Mouse (Mus musculus): ENCODE data around the gene Mllt11. TPM values are rescaled to one million over a fixed set of nuclear protein-coding genes. Genes with fewer than 3 reads are reported as not detected.
A peak's percentile ranks its signal among the peaks of the same experiment; 100 is the strongest.

Mllt11 gene
- polyA plus RNA-seq, 1 experiment from 2014 or later, result 11.8 TPM

DNA sequence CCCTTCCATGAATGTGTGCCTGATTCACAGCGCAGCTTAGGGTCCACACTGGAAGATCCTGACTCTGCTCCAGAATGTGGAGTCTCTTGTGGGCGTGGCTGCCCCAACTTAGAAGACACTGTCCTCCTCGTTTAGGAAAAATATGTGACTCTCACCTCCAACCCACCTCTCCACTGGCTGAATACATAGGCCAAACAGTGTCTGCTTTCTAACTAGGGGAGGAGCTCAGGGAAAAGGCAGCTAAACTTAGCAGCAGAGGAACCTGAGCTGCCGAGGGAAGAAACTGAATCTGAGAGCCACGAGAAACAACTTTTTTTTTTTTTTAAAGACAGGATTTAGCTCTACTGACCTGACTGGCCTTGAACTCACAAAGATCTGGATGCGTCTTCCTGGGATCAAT lies 43.2 kb upstream of the Mllt11 start:
- WGBS, result 61% methylated on average over 6 of the region's 6 CpGs
- Histone ChIP-seq H3K4me2 (replicated peaks; ENCODE audit: low read depth) (no peak overlapping the region), H3K27ac (replicated peaks) (no peak overlapping the region; the same call in 1 of the 2 replicates), H3K9me3 (ENCODE audit: control insufficient read depth, low read length) (no peaks in the 10 kb centered on the region), H3K27me3 (ENCODE audit: control insufficient read depth, insufficient read depth, low read length) (no peaks in the 10 kb centered on the region), H3K4me1 (replicated peaks; ENCODE audit: control insufficient read depth, insufficient read depth) (peaks cover 6% of the 10 kb centered on the region; the same call in 1 of the 2 replicates), H3K9ac (ENCODE audit: low read length) (no peak overlapping the region), H3K4me3 (ENCODE audit: low read depth, low read length) (no peak overlapping the region), H3K36me3 (ENCODE audit: control insufficient read depth, insufficient read depth, low read length) (no peaks in the 10 kb centered on the region)
- ATAC-seq (ENCODE audit: low FRiP score, low TSS enrichment), result no peak
- TF ChIP-seq CTCF (IDR thresholded peaks at IDR 0.05; ENCODE audit: low read depth) (no peak), EP300 (optimal IDR thresholded peaks at IDR 0.05) (no peak)
- no peak for DNase-seq (ENCODE audit: low spot score)

GRCm38 (mm10) chr3:95274453-95274852 lies 42.5 kb upstream of the Mllt11 start:
- Histone ChIP-seq H3K4me1 (replicated peaks; ENCODE audit: control insufficient read depth, insufficient read depth) (peaks cover 6% of the 10 kb centered on the region; the same call in 1 of the 2 replicates), H3K9ac (ENCODE audit: low read length) (no peak overlapping the region), H3K9me3 (ENCODE audit: control insufficient read depth, low read length) (no peaks in the 10 kb centered on the region), H3K36me3 (ENCODE audit: control insufficient read depth, insufficient read depth, low read length) (no peaks in the 10 kb centered on the region), H3K27me3 (ENCODE audit: control insufficient read depth, insufficient read depth, low read length) (no peaks in the 10 kb centered on the region), H3K4me3 (ENCODE audit: low read depth, low read length) (no peak overlapping the region), H3K27ac (replicated peaks) (no peak overlapping the region), H3K4me2 (replicated peaks; ENCODE audit: low read depth) (no peak overlapping the region)
- TF ChIP-seq CTCF (IDR thresholded peaks at IDR 0.05; ENCODE audit: low read depth) (peak; percentile 30; the same call in 1 of the 2 replicates), EP300 (optimal IDR thresholded peaks at IDR 0.05) (no peak)
- DNase-seq (ENCODE audit: low spot score) (no peak), ATAC-seq (ENCODE audit: low FRiP score, low TSS enrichment) (no peak)
- WGBS, result 94% methylated on average over 4 of the region's 4 CpGs

DNA sequence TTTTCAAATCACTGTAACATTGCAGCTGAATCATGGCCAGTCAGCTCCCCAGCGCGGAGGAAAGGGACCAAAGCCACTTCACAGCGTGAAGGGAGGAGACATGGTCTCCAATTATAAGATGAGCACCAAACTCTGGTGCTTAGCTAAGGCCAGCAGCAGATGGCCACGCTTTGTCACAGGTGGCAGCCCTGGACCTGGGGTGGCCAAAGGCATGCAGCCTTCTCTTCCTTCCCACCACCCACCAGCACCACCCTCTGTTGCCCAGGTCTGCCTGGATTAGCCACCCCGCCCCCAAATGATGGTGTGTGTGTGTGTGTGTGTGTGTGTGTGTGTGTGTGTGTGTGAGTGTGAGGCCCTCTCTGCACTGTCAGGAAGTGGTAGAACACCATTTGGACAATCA lies 41.5 kb upstream of the Mllt11 start:
- WGBS, result 90% methylated on average over 5 of the region's 5 CpGs
- Histone ChIP-seq H3K27ac (replicated peaks) (no peak overlapping the region), H3K4me1 (replicated peaks; ENCODE audit: control insufficient read depth, insufficient read depth) (peaks cover 6% of the 10 kb centered on the region; the same call in 1 of the 2 replicates), H3K9me3 (ENCODE audit: control insufficient read depth, low read length) (no peaks in the 10 kb centered on the region), H3K9ac (ENCODE audit: low read length) (no peak overlapping the region), H3K27me3 (ENCODE audit: control insufficient read depth, insufficient read depth, low read length) (no peaks in the 10 kb centered on the region), H3K4me3 (ENCODE audit: low read depth, low read length) (no peak overlapping the region), H3K4me2 (replicated peaks; ENCODE audit: low read depth) (no peak overlapping the region), H3K36me3 (ENCODE audit: control insufficient read depth, insufficient read depth, low read length) (no peaks in the 10 kb centered on the region)
- no peak for ATAC-seq (ENCODE audit: low FRiP score, low TSS enrichment)
- TF ChIP-seq EP300 (optimal IDR thresholded peaks at IDR 0.05) (no peak), CTCF (IDR thresholded peaks at IDR 0.05; ENCODE audit: low read depth) (no peak)
- DNase-seq (ENCODE audit: low spot score), result no peak

DNA sequence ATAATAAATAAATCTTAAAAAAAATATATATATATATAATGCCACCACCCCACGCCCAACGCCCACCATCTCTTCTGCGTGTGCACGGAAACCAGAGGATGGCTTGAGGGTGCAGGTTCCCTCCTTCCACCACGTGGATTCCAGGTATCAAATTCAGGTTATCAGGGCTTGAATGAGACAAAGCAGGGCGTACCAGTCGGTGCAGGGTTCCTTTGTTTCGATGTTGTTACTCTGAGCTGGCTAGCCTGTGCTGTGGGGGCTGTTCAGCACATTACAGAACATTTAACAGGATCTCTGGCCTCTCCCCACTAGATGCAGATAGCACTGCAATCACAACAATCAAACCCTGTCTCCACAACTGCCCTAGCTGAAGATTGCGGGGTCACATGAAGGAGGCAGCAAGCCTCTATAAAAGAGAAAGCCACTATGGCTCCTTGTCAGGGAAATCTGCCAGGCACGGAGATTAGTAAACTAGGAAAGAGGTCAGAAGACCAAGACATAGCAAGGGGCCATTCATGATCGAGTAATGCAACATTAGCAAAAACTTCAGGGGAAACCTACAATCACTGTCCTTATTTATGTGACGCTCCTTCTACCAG lies 38.9 kb upstream of the Mllt11 start:
- WGBS, result 68% methylated on average over 12 of the region's 12 CpGs
- H3K4me1 ChIP-seq (replicated peaks; ENCODE audit: control insufficient read depth, insufficient read depth), result no peaks in the 10 kb centered on the region
- H3K4me2 ChIP-seq (replicated peaks; ENCODE audit: low read depth), result no peak overlapping the region
- H3K27ac ChIP-seq (replicated peaks), result peak overlapping the region; percentile 73
- ATAC-seq (ENCODE audit: low FRiP score, low TSS enrichment) (peak; percentile 77), DNase-seq (ENCODE audit: low spot score) (peak; percentile 71)
- TF ChIP-seq EP300 (optimal IDR thresholded peaks at IDR 0.05) (no peak), CTCF (IDR thresholded peaks at IDR 0.05; ENCODE audit: low read depth) (no peak)
- H3K9me3 ChIP-seq (ENCODE audit: control insufficient read depth, low read length), result no peaks in the 10 kb centered on the region
- no peak overlapping the region for H3K4me3 ChIP-seq (ENCODE audit: low read depth, low read length)
- no peaks in the 10 kb centered on the region; the same call in 1 of the 2 replicates for H3K36me3 ChIP-seq (ENCODE audit: control insufficient read depth, insufficient read depth, low read length)
- no peak overlapping the region for H3K9ac ChIP-seq (ENCODE audit: low read length)
- no peaks in the 10 kb centered on the region for H3K27me3 ChIP-seq (ENCODE audit: control insufficient read depth, insufficient read depth, low read length)

GRCm38 (mm10) chr3:95269789-95270188 lies 37.8 kb upstream of the Mllt11 start:
- DNase-seq (ENCODE audit: low spot score), result no peak

DNA sequence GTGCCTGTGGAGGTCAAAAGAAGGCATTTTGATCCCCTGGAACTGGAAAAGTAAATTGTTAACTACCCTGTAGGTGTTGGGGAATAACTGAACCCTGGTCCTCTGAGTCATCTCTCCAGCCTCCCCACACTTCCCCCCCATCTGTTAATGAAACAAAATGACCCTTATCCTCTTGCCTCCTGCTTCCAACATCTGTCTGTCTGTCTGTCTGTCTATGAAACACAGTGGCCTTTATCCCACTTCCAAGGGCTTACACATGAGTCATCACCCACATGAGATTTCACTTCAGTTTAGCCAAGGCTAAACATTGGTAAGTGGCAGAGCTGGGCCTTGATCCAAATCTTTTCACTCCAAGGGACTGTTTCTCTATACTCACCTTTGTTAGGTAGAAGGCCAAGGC lies 35.9 kb upstream of the Mllt11 start:
- TF ChIP-seq EP300 (optimal IDR thresholded peaks at IDR 0.05) (no peak), CTCF (IDR thresholded peaks at IDR 0.05; ENCODE audit: low read depth) (no peak)
- ATAC-seq (ENCODE audit: low FRiP score, low TSS enrichment) (no peak), DNase-seq (ENCODE audit: low spot score) (no peak)
- Histone ChIP-seq H3K9ac (ENCODE audit: low read length) (no peak overlapping the region), H3K4me1 (replicated peaks; ENCODE audit: control insufficient read depth, insufficient read depth) (no peaks in the 10 kb centered on the region), H3K4me2 (replicated peaks; ENCODE audit: low read depth) (no peak overlapping the region), H3K27me3 (ENCODE audit: control insufficient read depth, insufficient read depth, low read length) (no peaks in the 10 kb centered on the region), H3K9me3 (ENCODE audit: control insufficient read depth, low read length) (no peaks in the 10 kb centered on the region), H3K4me3 (ENCODE audit: low read depth, low read length) (no peak overlapping the region), H3K27ac (replicated peaks) (no peak overlapping the region; the same call in 1 of the 2 replicates), H3K36me3 (ENCODE audit: control insufficient read depth, insufficient read depth, low read length) (no peaks in the 10 kb centered on the region; the same call in 1 of the 2 replicates)

More at GRCm38 (mm10) chr3:95269789-95270188, 37.8 kb upstream of the Mllt11 start:
- Histone ChIP-seq H3K9ac (ENCODE audit: low read length) (no peak overlapping the region), H3K36me3 (ENCODE audit: control insufficient read depth, insufficient read depth, low read length) (no peaks in the 10 kb centered on the region; the same call in 1 of the 2 replicates), H3K4me1 (replicated peaks; ENCODE audit: control insufficient read depth, insufficient read depth) (no peaks in the 10 kb centered on the region), H3K27me3 (ENCODE audit: control insufficient read depth, insufficient read depth, low read length) (no peaks in the 10 kb centered on the region), H3K4me2 (replicated peaks; ENCODE audit: low read depth) (no peak overlapping the region), H3K9me3 (ENCODE audit: control insufficient read depth, low read length) (no peaks in the 10 kb centered on the region), H3K4me3 (ENCODE audit: low read depth, low read length) (no peak overlapping the region), H3K27ac (replicated peaks) (no peak overlapping the region)
- ATAC-seq (ENCODE audit: low FRiP score, low TSS enrichment), result no peak
- 83% methylated on average over 5 of the region's 5 CpGs for WGBS
- TF ChIP-seq EP300 (optimal IDR thresholded peaks at IDR 0.05) (no peak), CTCF (IDR thresholded peaks at IDR 0.05; ENCODE audit: low read depth) (no peak)
